Mouse (Mus musculus): Measurements from ENCODE around the gene Coro2b.
A peak's percentile ranks its signal among the peaks of the same experiment; 100 is the strongest.

DNA sequence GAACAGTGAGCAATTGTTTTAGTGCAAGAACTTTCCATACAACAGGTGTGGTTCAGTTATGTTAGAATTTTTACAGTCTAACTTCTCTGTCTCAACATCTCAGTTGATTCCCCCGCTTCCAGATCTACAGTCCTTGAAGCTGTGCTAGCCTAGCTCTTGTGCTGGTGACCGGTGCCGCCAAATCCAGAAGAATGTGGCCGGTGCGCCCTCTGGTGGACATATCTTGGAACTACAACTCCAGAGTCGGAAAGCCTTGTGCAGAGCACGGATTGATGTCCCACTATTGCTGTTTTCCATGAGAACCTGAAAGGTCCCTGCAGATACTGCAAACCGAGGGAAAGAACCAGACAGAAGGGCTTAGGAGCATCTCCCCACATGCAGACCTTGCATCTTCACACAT, 13.0 kb upstream of the Coro2b start:
- peak; percentile 85 for TF ChIP-seq CTCF (IDR thresholded peaks at IDR 0.05; ENCODE audit: insufficient read depth, low read depth, low read length)
- TF ChIP-seq POLR2A (IDR thresholded peaks at IDR 0.05; ENCODE audit: insufficient read depth, low read depth, low read length): no peak

All from olfactory bulb, adult 2 months (tissue).